Mouse (Mus musculus): ENCODE data around the gene Grm1.

GRCm38 (mm10) chr10:11086348-11086747 is 4.2 kb upstream of the Grm1 start:
- TF ChIP-seq CTCF (IDR thresholded peaks at IDR 0.05; ENCODE audit: insufficient read depth, low read length) (no peak), POLR2A (IDR thresholded peaks at IDR 0.05; ENCODE audit: borderline replicate concordance, extremely low read depth, low read depth, low read length) (no peak)

Measured in lung, adult 2 months (tissue).